Mouse (Mus musculus): Measurements from ENCODE around the gene Urgcp.

The Urgcp gene

GRCm38 (mm10) chr11:5785732-5786131 is 23.6 kb upstream of the Urgcp start:
- DNase-seq (ENCODE audit: low read depth), result no peak

- no peak for DNase-seq (ENCODE audit: low read depth)
Observed at GRCm38 (mm10) chr11:5782199-5782944, 20.2 kb upstream of the Urgcp start.

GRCm38 (mm10) chr11:5780035-5780499 is 17.9 kb upstream of the Urgcp start:
- DNase-seq (ENCODE audit: low read depth), result no peak

- peak; percentile 36 for DNase-seq (ENCODE audit: low read depth)
Observed at GRCm38 (mm10) chr11:5778481-5778880, 16.3 kb upstream of the Urgcp start.

GRCm38 (mm10) chr11:5766019-5766418 is 3.8 kb upstream of the Urgcp start:
- no peak for DNase-seq (ENCODE audit: low read depth)

- DNase-seq (ENCODE audit: low read depth), result no peak
Observed at GRCm38 (mm10) chr11:5762633-5762982, 432 bp upstream of the Urgcp start.

GRCm38 (mm10) chr11:5753755-5754154 is 8.4 kb downstream of the Urgcp start:
- DNase-seq (ENCODE audit: low read depth), result no peak

GRCm38 (mm10) chr11:5744951-5745350 is 17.2 kb downstream of the Urgcp start:
- no peak for DNase-seq (ENCODE audit: low read depth)

- DNase-seq (ENCODE audit: low read depth), result peak; percentile 49
Observed at GRCm38 (mm10) chr11:5742106-5742505, 20.1 kb downstream of the Urgcp start.

GRCm38 (mm10) chr11:5740965-5741627 is 21.1 kb downstream of the Urgcp start:
- DNase-seq (ENCODE audit: low read depth), result peak; percentile 82

GRCm38 (mm10) chr11:5740599-5740964 is 21.6 kb downstream of the Urgcp start:
- peak; percentile 60 for DNase-seq (ENCODE audit: low read depth)

- DNase-seq (ENCODE audit: low read depth), result peak; percentile 29
Observed at GRCm38 (mm10) chr11:5739846-5740245, 22.3 kb downstream of the Urgcp start.

- DNase-seq (ENCODE audit: low read depth), result no peak
Observed at GRCm38 (mm10) chr11:5738888-5739632, 23.1 kb downstream of the Urgcp start.

- no peak for DNase-seq (ENCODE audit: low read depth)
Observed at GRCm38 (mm10) chr11:5737137-5737536, 25.0 kb downstream of the Urgcp start.

GRCm38 (mm10) chr11:5734323-5734722 is 27.9 kb downstream of the Urgcp start:
- DNase-seq (ENCODE audit: low read depth), result no peak

- no peak for DNase-seq (ENCODE audit: low read depth)
Observed at GRCm38 (mm10) chr11:5732401-5732800, 29.8 kb downstream of the Urgcp start.

- no peak for DNase-seq (ENCODE audit: low read depth)
Observed at GRCm38 (mm10) chr11:5729582-5729981, 32.6 kb downstream of the Urgcp start.

- no peak for DNase-seq (ENCODE audit: low read depth)
Observed at GRCm38 (mm10) chr11:5718611-5719354, 43.4 kb downstream of the Urgcp start.

- DNase-seq (ENCODE audit: low read depth), result no peak
Observed at GRCm38 (mm10) chr11:5716938-5717705, 45.1 kb downstream of the Urgcp start.

GRCm38 (mm10) chr11:5716246-5716645 is 45.9 kb downstream of the Urgcp start:
- DNase-seq (ENCODE audit: low read depth), result no peak

- DNase-seq (ENCODE audit: low read depth), result no peak
Observed at GRCm38 (mm10) chr11:5715630-5716105, 46.5 kb downstream of the Urgcp start, which contains the start of gene Mrps24. TSS of gene Mrps24 (minus strand) at chr11:5715680.

Data from naive thymus-derived CD4-positive, alpha-beta T cell, adult 2 months (primary cell).